Mouse (Mus musculus): Measurements from ENCODE around the gene Hsh2d. TPM values are rescaled to one million over a fixed set of nuclear protein-coding genes. Genes with fewer than 3 reads are reported as not detected.
A peak's percentile ranks its signal among the peaks of the same experiment; 100 is the strongest.

Hsh2d gene
- polyA plus RNA-seq, 1 experiment from 2014 or later: not detected

DNA sequence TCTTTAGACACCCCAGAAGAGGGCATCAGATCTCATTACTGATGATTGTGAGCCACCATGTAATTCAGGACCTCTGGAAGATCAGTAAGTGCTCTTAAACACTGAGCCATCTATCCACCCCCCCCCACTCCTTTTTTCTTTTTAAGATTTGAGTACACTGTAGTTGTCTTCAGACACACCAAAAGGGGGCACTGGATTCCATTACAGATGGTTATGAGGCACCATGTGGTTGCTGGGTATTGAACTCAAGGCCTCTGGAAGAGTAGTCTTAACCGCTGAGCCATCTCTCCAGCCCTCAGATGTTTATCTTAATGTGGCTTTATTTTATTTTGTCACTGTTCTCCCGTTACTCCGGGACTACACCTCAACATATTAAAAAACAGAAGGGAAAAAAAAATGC is 29.4 kb upstream of the Hsh2d start:
- no peak for ATAC-seq (ENCODE audit: low FRiP score, low read depth)
- Histone ChIP-seq H3K27ac (no peak overlapping the region), H3K9ac (no peak overlapping the region), H3K9me3 (no peaks in the 10 kb centered on the region), H3K27me3 (replicated peaks) (no peaks in the 10 kb centered on the region), H3K4me1 (peaks cover 12% of the 10 kb centered on the region), H3K4me2 (replicated peaks) (peak overlapping the region; percentile 82), H3K36me3 (peaks cover 5% of the 10 kb centered on the region), H3K4me3 (peak overlapping the region; percentile 32; the same call in 1 of the 2 replicates)
- 74% methylated on average over 3 of the region's 3 CpGs for WGBS

GRCm38 (mm10) chr8:72160707-72161697 is 28.4 kb upstream of the Hsh2d start, which contains the start of gene Rab8a:
Gene Rab8a, plus strand, starts transcription at chr8:72161200.
- Histone ChIP-seq H3K4me1 (peaks cover 12% of the 10 kb centered on the region), H3K4me2 (replicated peaks) (peak within 1 kb of the TSS; percentile 82), H3K9me3 (no peaks in the 10 kb centered on the region), H3K4me3 (peak within 1 kb of the TSS; percentile 90), H3K27ac (peak within 1 kb of the TSS; percentile 43; the same call in 1 of the 2 replicates), H3K9ac (peak within 1 kb of the TSS; percentile 93), H3K36me3 (peaks cover 5% of the 10 kb centered on the region), H3K27me3 (replicated peaks) (no peaks in the 10 kb centered on the region)
- peak; percentile 99 for ATAC-seq (ENCODE audit: low FRiP score, low read depth)
- WGBS: under 1% methylated on average over 82 of the region's 82 CpGs

DNA sequence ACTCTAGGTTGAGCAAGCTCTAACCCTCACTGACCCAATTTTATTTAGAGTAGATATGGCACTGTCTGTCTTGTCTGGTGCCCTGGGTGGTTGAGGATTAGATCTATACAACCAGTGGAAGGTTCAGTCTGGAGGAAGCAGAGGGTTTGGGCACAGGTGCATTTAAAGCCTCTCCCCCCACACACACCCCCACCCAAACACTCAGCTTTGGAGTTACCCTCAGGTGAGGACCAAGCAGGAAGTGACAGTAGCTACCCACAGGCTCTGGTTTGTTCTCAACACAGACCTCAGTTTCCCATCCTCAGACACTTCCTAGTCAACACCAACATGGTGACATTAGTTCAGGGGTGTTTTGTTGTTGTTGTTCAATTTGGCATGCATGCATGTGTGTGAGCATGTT is 26.6 kb upstream of the Hsh2d start:
- Histone ChIP-seq H3K9ac (no peak overlapping the region), H3K4me2 (replicated peaks) (0 out of 2 replicates have a peak overlapping the region, but pooled peaks have one; percentile 82), H3K36me3 (peaks cover 12% of the 10 kb centered on the region), H3K27ac (no peak overlapping the region), H3K27me3 (replicated peaks) (no peaks in the 10 kb centered on the region), H3K4me3 (no peak overlapping the region), H3K9me3 (no peaks in the 10 kb centered on the region), H3K4me1 (peaks cover 12% of the 10 kb centered on the region)
- no peak for ATAC-seq (ENCODE audit: low FRiP score, low read depth)

- no peaks in the 10 kb centered on the region for H3K9me3 ChIP-seq
- 91% methylated on average over 3 of the region's 3 CpGs for WGBS
- no peak overlapping the region for H3K4me3 ChIP-seq
- no peak overlapping the region for H3K27ac ChIP-seq
- H3K36me3 ChIP-seq: peaks cover 75% of the 10 kb centered on the region
- H3K9ac ChIP-seq: no peak overlapping the region
- no peak overlapping the region for H3K4me2 ChIP-seq (replicated peaks)
- no peaks in the 10 kb centered on the region for H3K27me3 ChIP-seq (replicated peaks)
- H3K4me1 ChIP-seq: no peaks in the 10 kb centered on the region
- ATAC-seq (ENCODE audit: low FRiP score, low read depth): no peak
Observed at GRCm38 (mm10) chr8:72169098-72169668, 20.3 kb upstream of the Hsh2d start.

DNA sequence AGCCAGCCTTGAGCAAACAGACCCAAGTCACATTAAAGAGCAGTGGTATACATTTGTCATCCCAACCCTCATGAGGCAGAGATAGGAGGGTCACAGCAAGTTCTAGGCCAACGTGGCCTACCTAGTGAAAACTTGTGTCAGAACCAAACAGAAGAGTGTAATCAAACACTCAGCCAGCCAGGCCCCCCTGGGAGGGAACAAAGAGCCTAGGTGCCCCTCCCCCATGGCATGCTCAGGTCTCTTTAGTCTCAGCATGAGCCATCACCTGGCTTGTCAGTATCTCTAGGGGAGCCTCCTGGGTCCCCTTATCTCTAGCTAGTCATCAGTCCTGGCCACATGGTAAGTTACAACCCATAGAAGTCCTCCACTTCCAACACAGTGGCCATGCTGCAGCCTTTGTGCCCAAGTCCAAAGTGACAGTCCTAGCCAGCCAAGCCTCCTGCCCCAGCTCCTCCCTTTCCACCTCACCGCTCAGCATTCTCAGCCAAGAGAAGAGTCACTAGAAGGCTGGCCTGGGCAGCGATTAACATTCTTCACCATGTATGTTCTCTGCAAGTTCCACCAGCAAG is 19.7 kb upstream of the Hsh2d start:
- H3K9ac ChIP-seq: no peak overlapping the region
- H3K27me3 ChIP-seq (replicated peaks): no peaks in the 10 kb centered on the region
- 84% methylated on average over 3 of the region's 3 CpGs for whole genome bisulfite sequencing
- no peaks in the 10 kb centered on the region for H3K9me3 ChIP-seq
- no peak overlapping the region for H3K4me3 ChIP-seq
- H3K4me2 ChIP-seq (replicated peaks): no peak overlapping the region
- no peak for ATAC-seq (ENCODE audit: low FRiP score, low read depth)
- H3K36me3 ChIP-seq: peaks cover 75% of the 10 kb centered on the region
- H3K4me1 ChIP-seq: no peaks in the 10 kb centered on the region
- H3K27ac ChIP-seq: no peak overlapping the region

GRCm38 (mm10) chr8:72177346-72177925 is 12.0 kb upstream of the Hsh2d start:
- no peak overlapping the region for H3K4me2 ChIP-seq (replicated peaks)
- peak; percentile 69 for ATAC-seq (ENCODE audit: low FRiP score, low read depth)
- 56% methylated on average over 5 of the region's 5 CpGs for WGBS
- H3K27me3 ChIP-seq (replicated peaks): no peaks in the 10 kb centered on the region
- no peak overlapping the region for H3K27ac ChIP-seq
- no peaks in the 10 kb centered on the region for H3K4me1 ChIP-seq
- H3K4me3 ChIP-seq: no peak overlapping the region
- H3K36me3 ChIP-seq: peaks cover 94% of the 10 kb centered on the region
- no peaks in the 10 kb centered on the region for H3K9me3 ChIP-seq
- no peak overlapping the region for H3K9ac ChIP-seq

DNA sequence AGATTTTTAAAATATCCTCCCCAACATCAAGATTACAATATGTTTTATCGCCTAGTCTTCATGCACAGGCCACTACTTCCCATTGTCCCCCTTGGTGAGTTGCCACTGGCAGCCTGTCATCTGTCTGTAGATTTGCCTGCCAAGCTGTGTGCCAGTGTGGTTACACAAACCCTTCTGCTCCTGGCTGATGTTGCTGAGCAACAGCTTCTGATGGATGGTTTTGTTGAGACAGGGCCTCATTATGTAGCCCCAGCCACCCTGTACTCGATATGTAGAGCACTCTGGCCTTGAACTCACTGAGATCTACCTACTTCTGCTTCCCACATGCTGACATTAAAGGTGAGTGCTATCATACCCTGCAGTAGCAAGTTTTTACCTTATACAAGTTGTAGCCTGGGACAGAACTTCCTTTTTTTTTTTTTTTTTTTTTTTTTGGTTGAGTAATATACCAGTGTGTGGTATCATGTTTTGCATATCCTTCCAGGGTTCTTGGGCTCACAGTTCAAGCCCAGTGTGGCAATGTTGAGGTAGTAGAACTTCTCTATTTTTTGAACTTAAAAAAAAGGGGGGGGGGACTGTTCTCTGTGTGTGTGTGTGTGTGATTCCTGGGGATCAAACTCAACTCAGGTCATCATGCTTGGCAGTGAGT is 5.8 kb upstream of the Hsh2d start:
- Histone ChIP-seq H3K4me1 (no peaks in the 10 kb centered on the region), H3K9ac (no peak overlapping the region), H3K9me3 (no peaks in the 10 kb centered on the region), H3K4me3 (no peak overlapping the region), H3K27ac (no peak overlapping the region), H3K27me3 (replicated peaks) (no peaks in the 10 kb centered on the region), H3K4me2 (replicated peaks) (no peak overlapping the region), H3K36me3 (peaks cover 32% of the 10 kb centered on the region)
- WGBS: 84% methylated on average over 2 of the region's 2 CpGs
- ATAC-seq (ENCODE audit: low FRiP score, low read depth): no peak

DNA sequence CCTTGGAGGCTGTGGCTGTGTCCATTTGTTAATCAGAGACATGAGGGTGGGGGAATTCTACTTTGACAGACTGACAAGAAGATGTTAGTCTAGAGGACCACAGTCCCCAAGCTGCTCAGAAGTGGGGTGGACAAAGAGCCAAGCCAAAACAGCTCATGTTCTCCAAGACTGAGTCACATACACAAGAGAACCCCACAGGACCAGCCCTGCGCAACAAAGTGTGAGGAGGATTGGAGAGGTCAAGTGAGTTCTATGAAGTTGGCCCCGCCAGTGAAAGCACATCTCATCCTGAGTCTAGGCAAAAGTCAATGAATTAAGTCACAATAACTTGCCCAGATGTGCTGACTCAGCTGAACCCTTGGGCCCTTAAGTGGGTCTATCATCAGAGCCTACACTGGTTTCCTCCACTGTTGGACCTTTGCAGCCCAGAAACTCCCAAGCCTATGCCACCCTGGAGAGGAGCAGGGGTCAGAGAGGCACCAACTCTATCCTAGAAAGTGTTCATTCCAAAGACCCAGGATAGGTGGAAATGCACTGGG is 1.6 kb upstream of the Hsh2d start:
- no peaks in the 10 kb centered on the region for H3K4me1 ChIP-seq
- H3K27me3 ChIP-seq (replicated peaks): no peaks in the 10 kb centered on the region
- no peaks in the 10 kb centered on the region for H3K9me3 ChIP-seq
- H3K36me3 ChIP-seq: no peaks in the 10 kb centered on the region
- no peak overlapping the region for H3K4me3 ChIP-seq
- no peak overlapping the region for H3K9ac ChIP-seq
- no peak for ATAC-seq (ENCODE audit: low FRiP score, low read depth)
- H3K27ac ChIP-seq: no peak overlapping the region
- no peak overlapping the region for H3K4me2 ChIP-seq (replicated peaks)
- 81% methylated on average over 2 of the region's 2 CpGs for WGBS

GRCm38 (mm10) chr8:72190215-72190539 is 739 bp downstream of the Hsh2d start:
- Histone ChIP-seq H3K4me3 (no peak overlapping the region), H3K27me3 (replicated peaks) (no peaks in the 10 kb centered on the region), H3K27ac (no peak overlapping the region), H3K9ac (no peak overlapping the region), H3K4me1 (no peaks in the 10 kb centered on the region), H3K4me2 (replicated peaks) (no peak overlapping the region), H3K36me3 (no peaks in the 10 kb centered on the region), H3K9me3 (no peaks in the 10 kb centered on the region)
- WGBS: 84% methylated on average over 2 of the region's 2 CpGs
- no peak for ATAC-seq (ENCODE audit: low FRiP score, low read depth)

DNA sequence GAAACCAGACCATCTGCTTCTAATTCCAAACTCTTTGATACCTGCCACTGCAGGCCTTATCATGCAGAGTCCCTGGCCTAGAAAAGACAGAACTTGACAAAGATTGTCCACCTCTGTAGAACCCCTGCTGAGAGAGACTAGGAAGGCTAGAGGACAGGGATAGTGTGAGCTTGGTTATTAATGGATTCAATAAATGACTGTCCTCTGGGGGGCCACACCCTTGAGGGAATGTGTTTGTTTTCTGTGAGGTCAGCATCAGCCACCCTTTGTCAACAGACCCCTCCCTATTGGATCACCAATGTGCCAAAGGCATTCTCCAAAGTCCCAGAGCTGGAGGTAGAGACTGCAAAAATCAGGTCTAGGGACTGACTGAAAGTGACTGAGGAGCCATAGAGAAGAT is 2.6 kb downstream of the Hsh2d start:
- no peaks in the 10 kb centered on the region for H3K9me3 ChIP-seq
- no peak overlapping the region for H3K9ac ChIP-seq
- no peak overlapping the region for H3K27ac ChIP-seq
- H3K36me3 ChIP-seq: no peaks in the 10 kb centered on the region
- no peaks in the 10 kb centered on the region for H3K4me1 ChIP-seq
- H3K4me2 ChIP-seq (replicated peaks): no peak overlapping the region
- ATAC-seq (ENCODE audit: low FRiP score, low read depth): no peak
- no peak overlapping the region for H3K4me3 ChIP-seq
- no peaks in the 10 kb centered on the region for H3K27me3 ChIP-seq (replicated peaks)

DNA sequence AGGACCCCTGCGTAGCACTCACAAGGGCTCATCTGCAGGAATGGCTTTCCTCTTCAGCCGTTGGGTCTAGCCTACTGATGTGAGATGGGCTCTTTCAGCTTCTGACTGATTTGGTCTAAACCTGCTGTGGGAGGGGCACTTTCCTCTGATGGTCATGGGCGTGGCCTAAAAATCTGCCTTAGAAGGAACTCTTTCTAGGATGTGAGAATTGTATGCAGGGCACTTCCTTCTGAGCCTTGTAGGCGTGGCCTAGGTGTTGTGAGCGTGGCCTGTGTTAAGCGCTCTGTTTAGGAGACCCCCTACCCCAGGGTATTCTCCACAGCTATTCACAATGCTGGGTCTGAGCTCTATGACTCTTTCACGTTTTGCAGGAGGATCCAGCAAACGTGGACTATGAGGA is 8.6 kb downstream of the Hsh2d start:
- Histone ChIP-seq H3K36me3 (no peaks in the 10 kb centered on the region), H3K9ac (no peak overlapping the region), H3K27ac (no peak overlapping the region), H3K4me1 (no peaks in the 10 kb centered on the region), H3K4me3 (no peak overlapping the region), H3K4me2 (replicated peaks) (no peak overlapping the region), H3K9me3 (peaks cover 16% of the 10 kb centered on the region), H3K27me3 (replicated peaks) (no peaks in the 10 kb centered on the region)
- no peak for ATAC-seq (ENCODE audit: low FRiP score, low read depth)
- WGBS: 70% methylated on average over 8 of the region's 8 CpGs

Data from neural tube, embryonic 12.5 days (tissue).